Mouse (Mus musculus) bone marrow, adult 2 months (tissue): Measurements from ENCODE around the gene Gm21970.

Experiments used
- CTCF ChIP-seq: fragments of 200-500 bp; IDR thresholded peaks from 2 replicates; pipeline ENCODE4 v1.5.1; 2011; ENCODE audit warnings: low read length, control low read depth; ENCODE audit not compliant: control insufficient read depth, insufficient read depth
- POLR2A ChIP-seq: fragments of 200-500 bp; IDR thresholded peaks from 2 replicates; pipeline ENCODE4 v1.6.1; 2011; ENCODE audit warnings: low read depth, mild to moderate bottlenecking, control low read depth, low read length, borderline replicate concordance; ENCODE audit not compliant: control insufficient read depth

DNA sequence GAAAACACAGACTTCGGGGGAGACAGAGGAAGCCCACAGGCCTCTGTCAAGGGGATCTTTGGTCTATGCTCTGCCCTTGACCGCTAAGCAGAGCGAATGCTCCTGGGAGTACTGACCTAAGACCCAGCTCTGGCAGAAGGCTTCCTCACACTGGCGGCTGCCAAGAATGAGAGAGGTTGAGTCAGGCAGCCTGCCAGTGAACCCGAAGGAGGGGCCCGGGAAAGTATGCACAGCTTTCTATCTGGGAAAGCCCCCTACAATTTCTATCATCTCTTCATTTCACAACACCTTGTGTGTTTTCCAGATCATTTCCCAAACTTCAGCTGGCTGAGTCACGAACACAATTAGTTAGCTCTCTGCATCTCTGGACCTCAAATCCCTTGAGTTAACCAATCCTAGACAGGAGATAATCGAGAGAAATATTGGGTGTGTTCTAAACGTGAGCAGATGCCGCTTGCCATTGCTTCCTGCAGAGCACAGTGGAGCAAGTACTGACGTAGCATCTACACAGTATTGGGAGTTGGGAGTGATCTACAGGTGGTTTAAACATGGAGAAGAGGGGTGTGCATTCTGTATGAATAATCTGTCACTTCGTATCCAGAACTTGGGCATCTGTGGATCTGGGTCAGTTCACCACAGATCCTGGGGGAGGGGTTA is 28.8 kb upstream of the Gm21970 start:
- TF ChIP-seq POLR2A = no peak
- TF ChIP-seq CTCF = no peak
